Comparison of ENCODE assay signal across 8 mouse cellular contexts in the genomic region with DNA sequence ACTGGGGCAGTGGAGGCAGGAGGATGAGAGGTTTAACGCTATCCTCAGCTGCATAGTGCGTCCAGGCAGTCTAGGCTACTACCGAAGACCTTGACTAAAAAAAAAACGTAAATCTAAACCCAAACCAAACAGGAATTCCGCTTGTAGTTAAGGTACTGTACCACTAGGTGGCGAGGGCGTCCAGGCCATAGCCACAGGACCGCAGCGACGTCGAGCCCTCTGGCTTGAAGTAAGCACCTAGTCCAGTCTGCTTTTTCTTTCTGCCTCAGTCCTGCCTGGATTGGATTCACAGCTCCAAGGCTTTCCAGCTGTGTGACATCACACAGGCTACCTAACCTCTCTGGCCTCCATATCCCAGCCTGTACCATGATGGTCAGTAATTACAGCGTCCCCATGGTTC. TPM values are rescaled to one million over a fixed set of nuclear protein-coding genes. Genes with fewer than 3 reads are reported as not detected.
DNase-seq lines count a peak whose midpoint lies in the region; ATAC-seq lines count a peak whose summit lies in the region.

No protein-coding gene starts in this region.

- no peak overlapping the region for H3K4me2 ChIP-seq in kidney, embryonic 15.5 days

- no peak overlapping the region for H3K4me3 ChIP-seq in kidney, embryonic 15.5 days (replicated peaks)
- H3K4me3 ChIP-seq in megakaryocyte, embryonic 14.5 days (replicated peaks): peak overlapping the region; percentile 83

- WGBS in kidney, embryonic 15.5 days: 10% methylated on average over 12 of the region's 12 CpGs

- H3K27me3 ChIP-seq in kidney, embryonic 15.5 days: peaks cover 25% of the 10 kb centered on the region
- peaks cover 77% of the 10 kb centered on the region for H3K27me3 ChIP-seq in megakaryocyte, embryonic 14.5 days (replicated peaks)

- H3K27ac ChIP-seq in kidney, embryonic 15.5 days: no peak overlapping the region

- peaks cover 4% of the 10 kb centered on the region for H3K4me1 ChIP-seq in kidney, embryonic 15.5 days
- peaks cover 22% of the 10 kb centered on the region for H3K4me1 ChIP-seq in megakaryocyte, embryonic 14.5 days

- no peak overlapping the region for H3K9ac ChIP-seq in kidney, embryonic 15.5 days

- no peak for ATAC-seq in kidney, embryonic 15.5 days (replicated peaks; ENCODE audit: low FRiP score)
- ATAC-seq in common myeloid progenitor, adult 5-6 weeks (replicated peaks; ENCODE audit: low read depth, poor library complexity, severe bottlenecking): peak; percentile 79
- peak; percentile 73 for ATAC-seq in inflammation-experienced regulatory T-cells, adult 6 months

- H3K36me3 ChIP-seq in kidney, embryonic 15.5 days: no peaks in the 10 kb centered on the region
- H3K36me3 ChIP-seq in megakaryocyte, embryonic 14.5 days (replicated peaks; ENCODE audit: low read length): no peaks in the 10 kb centered on the region

- DNase-seq in kidney, adult 18-20 months: peak; percentile 72
- DNase-seq in CD4-positive helper T cell, adult 2 months (ENCODE audit: low read depth, low spot score): peak; percentile 84
- DNase-seq in ZHBTc4 (ENCODE audit: low read depth, low spot score): peak; percentile 89
- peak; percentile 75 for DNase-seq in thymus, postnatal 25 days

- no peaks in the 10 kb centered on the region for H3K9me3 ChIP-seq in kidney, embryonic 15.5 days (replicated peaks)
- peaks cover 19% of the 10 kb centered on the region for H3K9me3 ChIP-seq in megakaryocyte, embryonic 14.5 days

RNA-seq across cellular contexts. Expression of a gene that starts 5.1 kb away (rescaled TPM):
- 0.99 and 1.5 TPM in 2 replicates for polyA plus RNA-seq in kidney, embryonic 15.5 days (2015; fragmentation: Nextera tagmentation; extraction: Ambion mirVana)
- total RNA-seq in common myeloid progenitor, adult 5-6 weeks (2017): not detected in 2 replicates
- polyA plus RNA-seq in inflammation-experienced regulatory T-cells, adult 6 months (2017; shearing (Covaris generic)): 10 to 100 TPM; 12.2 to 49.0 (median 34.4) TPM
- 0.36 and 1.00 TPM in 2 replicates for polyA plus RNA-seq in megakaryocyte, embryonic 14.5 days (2012; ENCODE audit: insufficient read depth, low replicate concordance)

RNA-seq across cellular contexts. Expression of a gene that starts 13.7 kb away (rescaled TPM):
- polyA plus RNA-seq in kidney, embryonic 15.5 days (2015; fragmentation: Nextera tagmentation; extraction: Ambion mirVana): 973 and 1,016 TPM in 2 replicates
- 2,180 and 2,411 TPM in 2 replicates for total RNA-seq in common myeloid progenitor, adult 5-6 weeks (2017)
- polyA plus RNA-seq in inflammation-experienced regulatory T-cells, adult 6 months (2017; shearing (Covaris generic)): 1,000 to 10,000 TPM; 1,299 to 2,086 (median 1,613) TPM
- polyA plus RNA-seq in megakaryocyte, embryonic 14.5 days (2012; ENCODE audit: insufficient read depth, low replicate concordance): 1,090 and 3,855 TPM in 2 replicates

RNA-seq across cellular contexts. Expression of a gene that starts 15.1 kb away (rescaled TPM):
- polyA plus RNA-seq in kidney, embryonic 15.5 days (2015; fragmentation: Nextera tagmentation; extraction: Ambion mirVana): not detected in 2 replicates
- total RNA-seq in common myeloid progenitor, adult 5-6 weeks (2017): not detected in 2 replicates
- polyA plus RNA-seq in inflammation-experienced regulatory T-cells, adult 6 months (2017; shearing (Covaris generic)): not detected
- not detected in 2 replicates for polyA plus RNA-seq in megakaryocyte, embryonic 14.5 days (2012; ENCODE audit: insufficient read depth, low replicate concordance)

RNA-seq across cellular contexts. Expression of a gene that starts 26.9 kb away (rescaled TPM):
- 75.2 and 81.5 TPM in 2 replicates for polyA plus RNA-seq in kidney, embryonic 15.5 days (2015; fragmentation: Nextera tagmentation; extraction: Ambion mirVana)
- total RNA-seq in common myeloid progenitor, adult 5-6 weeks (2017): 113 TPM in 2 replicates
- 10 to 100 TPM; 28.1 to 42.5 (median 32.0) TPM for polyA plus RNA-seq in inflammation-experienced regulatory T-cells, adult 6 months (2017; shearing (Covaris generic))
- 157 and 272 TPM in 2 replicates for polyA plus RNA-seq in megakaryocyte, embryonic 14.5 days (2012; ENCODE audit: insufficient read depth, low replicate concordance)
